Mouse (Mus musculus) left cerebral cortex, postnatal 4 days (tissue): ENCODE measurements around the gene Tdrd7. TPM values are rescaled to one million over a fixed set of nuclear protein-coding genes. Genes with fewer than 3 reads are reported as not detected.

Experiments used
- DNase-seq: peaks from one replicate; pipeline ENCODE4 v3.0.0-alpha.2; 2022
- intact Hi-C: fragments of 180-260 bp; cut with DNase I; formaldehyde crosslinking; loops from one replicate; pipeline ENCODE4 v1.15.1; 2025
- total RNA-seq, 2 experiments: library from RNA; stranded (reverse); gene quantifications; 2 replicates each; pipeline ENCODE4 v1.2.3; 2021

The Tdrd7 gene
- total RNA-seq, 2 experiments from 2014 or later: 26.1 to 29.2 TPM

DNA sequence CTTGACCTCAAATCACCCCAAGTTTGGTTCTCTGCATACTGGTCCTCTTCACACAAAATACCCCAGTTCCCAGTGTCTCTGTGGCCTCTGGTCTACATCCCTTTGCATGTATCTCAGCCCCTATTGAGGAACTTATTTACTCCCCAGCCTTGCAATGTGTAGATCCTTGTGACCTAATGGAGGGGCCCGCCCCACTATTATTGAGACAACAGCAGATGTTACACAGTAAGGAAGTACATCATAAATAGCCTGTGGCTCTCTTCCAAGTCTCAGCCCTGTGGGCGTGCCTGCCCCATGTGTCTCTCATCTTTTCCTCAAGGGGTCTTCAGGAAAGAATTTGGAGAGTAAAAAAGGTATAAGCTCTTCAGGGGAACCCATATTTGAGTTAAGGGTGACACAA is 111.8 kb downstream of the Tdrd7 start:
- intact Hi-C loops: no loop called here
- DNase-seq: no peak

DNA sequence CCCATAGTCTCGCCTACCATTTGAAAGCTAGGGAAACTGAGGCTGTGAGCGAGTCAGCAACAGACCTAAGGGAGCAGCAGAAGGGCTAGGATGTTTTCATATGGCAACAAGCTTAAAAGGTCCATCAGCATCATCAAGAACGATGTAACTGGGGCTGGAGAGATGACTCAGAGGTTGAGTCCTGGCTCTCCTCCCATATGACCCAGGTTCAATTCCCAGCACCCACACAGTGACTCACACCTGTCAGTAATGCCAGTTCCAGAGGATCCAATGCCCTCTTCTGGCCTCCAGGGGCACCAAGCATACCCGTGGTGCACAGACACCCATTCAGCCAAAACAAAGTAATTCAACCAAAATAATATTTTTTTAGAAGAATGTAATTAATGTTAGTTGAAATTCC is 115.1 kb downstream of the Tdrd7 start:
- intact Hi-C loops: no loop called here

DNA sequence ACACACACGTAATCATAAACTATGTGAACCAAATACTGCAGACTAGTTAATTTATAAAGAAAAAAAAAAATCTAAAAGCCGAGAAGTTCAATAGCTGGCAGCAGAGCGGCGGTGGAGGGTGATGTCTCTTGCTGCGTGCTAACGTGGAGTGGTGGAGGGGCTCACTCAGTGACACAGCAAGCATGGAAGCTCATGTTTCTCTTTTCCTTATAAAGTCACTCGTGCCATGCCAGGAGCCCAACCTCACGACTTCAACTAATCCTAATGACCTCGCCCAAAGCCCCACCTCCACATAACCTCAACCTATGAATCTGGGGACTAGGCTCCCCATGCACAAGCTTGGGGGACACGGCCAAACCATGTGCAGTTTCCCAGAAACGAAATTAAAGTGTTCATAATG is 117.4 kb downstream of the Tdrd7 start:
- DNase-seq: no peak
- intact Hi-C loops: no loop called here

More for the DNA sequence above, 115.1 kb downstream of the Tdrd7 start:
- no peak for DNase-seq

Other genes starting within 250 kb of the Tdrd7 start
- gene Aldh1b1, start 166.3 kb upstream of the Tdrd7 start, total RNA-seq: 10 to 100 TPM; 27.9 to 28.0 TPM
- 10 to 100 TPM; 35.5 to 36.2 TPM for gene Igfbpl1, start 138.4 kb upstream of the Tdrd7 start, total RNA-seq
- gene Stra6l, start 116.7 kb upstream of the Tdrd7 start, total RNA-seq: under 1 TPM; 0.16 to 0.20 TPM
- under 1 TPM; 0.28 to 0.79 TPM for gene Ccdc180, start 75.0 kb upstream of the Tdrd7 start, total RNA-seq
- gene Tmod1, start 73.6 kb downstream of the Tdrd7 start, total RNA-seq: 1 to 10 TPM; 2.4 to 3.4 TPM
- gene Ncbp1, start 173.3 kb downstream of the Tdrd7 start, total RNA-seq: 10 to 100 TPM; 58.6 to 66.2 TPM
- 10 to 100 TPM; 20.0 to 22.3 TPM for gene Tstd2, start 173.4 kb downstream of the Tdrd7 start, total RNA-seq
- 10 to 100 TPM; 19.3 to 23.6 TPM for gene Xpa, start 231.0 kb downstream of the Tdrd7 start, total RNA-seq